Mouse (Mus musculus): ENCODE data around the gene Rhoa.
A peak's percentile ranks its signal among the peaks of the same experiment; 100 is the strongest.
"Not testable (repeated sequence)": the region's sequence is repeated elsewhere in the genome, so short reads cannot be mapped to it uniquely, and the experiment has no call there.

Rhoa gene

GRCm38 (mm10) chr9:108289347-108289746, 16.6 kb upstream of the Rhoa start:
- DNase-seq (ENCODE audit: low spot score), result no peak

GRCm38 (mm10) chr9:108290016-108290750, 15.7 kb upstream of the Rhoa start, which contains the start of gene Nicn1:
Nicn1 (plus strand) TSS chr9:108290429.
- peak; percentile 83 for DNase-seq (ENCODE audit: low spot score)

- DNase-seq (ENCODE audit: low spot score), result no peak
Observed at GRCm38 (mm10) chr9:108290773-108291172, 15.2 kb upstream of the Rhoa start.

GRCm38 (mm10) chr9:108296453-108297355, 9.2 kb upstream of the Rhoa start, which contains the start of gene Amt:
Amt (plus strand) TSS chr9:108296853.
- DNase-seq (ENCODE audit: low spot score), result no peak

- DNase-seq (ENCODE audit: low spot score), result no peak
Observed at GRCm38 (mm10) chr9:108301853-108302252, 4.1 kb upstream of the Rhoa start.

GRCm38 (mm10) chr9:108304716-108305115, 1.2 kb upstream of the Rhoa start:
- no peak for DNase-seq (ENCODE audit: low spot score)

- peak; percentile 13 for DNase-seq (ENCODE audit: low spot score)
Observed at GRCm38 (mm10) chr9:108305170-108305569, 759 bp upstream of the Rhoa start.

- peak; percentile 84 for DNase-seq (ENCODE audit: low spot score)
Observed at GRCm38 (mm10) chr9:108306571-108306980, 647 bp downstream of the Rhoa start.

- no peak for DNase-seq (ENCODE audit: low spot score)
Observed at GRCm38 (mm10) chr9:108307021-108307807, 1.3 kb downstream of the Rhoa start.

GRCm38 (mm10) chr9:108308141-108308540, 2.2 kb downstream of the Rhoa start:
- DNase-seq (ENCODE audit: low spot score), result no peak

- DNase-seq (ENCODE audit: low spot score), result no peak
Observed at GRCm38 (mm10) chr9:108317572-108317971, 11.6 kb downstream of the Rhoa start.

- no peak for DNase-seq (ENCODE audit: low spot score)
Observed at GRCm38 (mm10) chr9:108318462-108318861, 12.5 kb downstream of the Rhoa start.

- DNase-seq (ENCODE audit: low spot score), result not testable (repeated sequence)
Observed at GRCm38 (mm10) chr9:108322054-108322453, 16.1 kb downstream of the Rhoa start.

GRCm38 (mm10) chr9:108324784-108325183, 18.9 kb downstream of the Rhoa start:
- no peak for DNase-seq (ENCODE audit: low spot score)

GRCm38 (mm10) chr9:108325811-108326210, 19.9 kb downstream of the Rhoa start:
- DNase-seq (ENCODE audit: low spot score), result no peak

GRCm38 (mm10) chr9:108337848-108338550, 32.1 kb downstream of the Rhoa start:
- no peak for DNase-seq (ENCODE audit: low spot score)

- DNase-seq (ENCODE audit: low spot score), result peak; percentile 15
Observed at GRCm38 (mm10) chr9:108338551-108338885, 32.6 kb downstream of the Rhoa start.

GRCm38 (mm10) chr9:108338886-108339781, 33.2 kb downstream of the Rhoa start, which contains the start of gene Gpx1:
Gpx1 (plus strand) TSS chr9:108338903.
- peak; percentile 89 for DNase-seq (ENCODE audit: low spot score)

- peak; percentile 36 for DNase-seq (ENCODE audit: low spot score)
Observed at GRCm38 (mm10) chr9:108339886-108340257, 33.9 kb downstream of the Rhoa start.

Measured in ovary, postnatal 36 days (tissue).